Mouse (Mus musculus) liver, postnatal 0 days (tissue): ENCODE data around the gene Pom121. TPM values are rescaled to one million over a fixed set of nuclear protein-coding genes. Genes with fewer than 3 reads are reported as not detected.

ENCODE experiments used
- ATAC-seq: fragments of 200-750 bp; cut with Nextera tagmentation; 2 replicates; pipeline ENCODE4 v1.8.0; 2017; ENCODE audit warnings: mild to moderate bottlenecking, moderate library complexity
- DNase-seq: peaks from one replicate; pipeline ENCODE4 v3.0.0-alpha.2; 2016
- H3K27ac ChIP-seq: fragments of 300-500 bp; sonication (generic); 2 replicates; pipeline ENCODE4 v1.5.1; 2014; ENCODE audit warnings: antibody characterized with exemption, moderate library complexity, mild to moderate bottlenecking, low read depth
- H3K27me3 ChIP-seq: fragments of 300-500 bp; sonication (generic); 2 replicates; pipeline ENCODE4 v1.6.1; 2014; ENCODE audit warnings: low read length, control low read depth, mixed read lengths; ENCODE audit not compliant: insufficient read depth
- H3K36me3 ChIP-seq: fragments of 300-500 bp; sonication (generic); replicated peaks from 2 replicates; pipeline ENCODE4 v1.6.1; 2014; ENCODE audit warnings: mild to moderate bottlenecking, control low read depth, low read length, moderate library complexity, mixed read lengths; ENCODE audit not compliant: insufficient read depth
- H3K4me1 ChIP-seq: fragments of 300-500 bp; sonication (generic); 2 replicates; pipeline ENCODE4 v1.6.1; 2014; ENCODE audit warnings: antibody characterized with exemption, mild to moderate bottlenecking, control low read depth; ENCODE audit not compliant: insufficient read depth
- H3K4me2 ChIP-seq: fragments of 300-500 bp; sonication (generic); 2 replicates; pipeline ENCODE4 v1.6.1; 2014; ENCODE audit warnings: low read depth, mild to moderate bottlenecking, low read length, moderate library complexity, mixed read lengths
- H3K4me3 ChIP-seq: fragments of 300-500 bp; sonication (generic); 2 replicates; pipeline ENCODE4 v1.5.1; 2014; ENCODE audit warnings: low read depth, low read length
- H3K9ac ChIP-seq: fragments of 300-500 bp; sonication (generic); replicated peaks from 2 replicates; pipeline ENCODE4 v1.6.1; 2014; ENCODE audit warnings: mild to moderate bottlenecking, moderate library complexity
- H3K9me3 ChIP-seq: fragments of 300-500 bp; sonication (generic); 2 replicates; pipeline ENCODE4 v1.6.1; 2016; ENCODE audit warnings: mild to moderate bottlenecking, control low read depth, low read length, mixed read lengths
- CTCF ChIP-seq: sonication (generic); IDR thresholded peaks from 2 replicates; pipeline ENCODE4 v1.5.1; 2016; ENCODE audit warnings: antibody characterized with exemption, low read depth
- EP300 ChIP-seq: IDR thresholded peaks from 2 replicates; pipeline ENCODE4 v1.6.1; 2016; ENCODE audit warnings: antibody characterized with exemption, low read depth, mild to moderate bottlenecking
- WGBS: fragments of 180-500 bp; shearing (Covaris S2); extraction: QIAGEN DNeasy Blood & Tissue Kit; methylation state at CpG from one replicate; pipeline ENCODE4 v1.1.7; 2014; ENCODE audit not compliant: insufficient replicate concordance; 5-methylcytosine and 5-hydroxymethylcytosine counted together
- polyA plus RNA-seq: library from polyadenylated mRNA; unstranded; fragments of >200 nt; fragmentation: Nextera tagmentation; extraction: Ambion mirVana; gene quantifications from 2 replicates; pipeline ENCODE4 v1.2.1, GENCODE M21; 2015

Gene Pom121
- 3.2 and 3.5 TPM in 2 replicates for polyA plus RNA-seq

DNA sequence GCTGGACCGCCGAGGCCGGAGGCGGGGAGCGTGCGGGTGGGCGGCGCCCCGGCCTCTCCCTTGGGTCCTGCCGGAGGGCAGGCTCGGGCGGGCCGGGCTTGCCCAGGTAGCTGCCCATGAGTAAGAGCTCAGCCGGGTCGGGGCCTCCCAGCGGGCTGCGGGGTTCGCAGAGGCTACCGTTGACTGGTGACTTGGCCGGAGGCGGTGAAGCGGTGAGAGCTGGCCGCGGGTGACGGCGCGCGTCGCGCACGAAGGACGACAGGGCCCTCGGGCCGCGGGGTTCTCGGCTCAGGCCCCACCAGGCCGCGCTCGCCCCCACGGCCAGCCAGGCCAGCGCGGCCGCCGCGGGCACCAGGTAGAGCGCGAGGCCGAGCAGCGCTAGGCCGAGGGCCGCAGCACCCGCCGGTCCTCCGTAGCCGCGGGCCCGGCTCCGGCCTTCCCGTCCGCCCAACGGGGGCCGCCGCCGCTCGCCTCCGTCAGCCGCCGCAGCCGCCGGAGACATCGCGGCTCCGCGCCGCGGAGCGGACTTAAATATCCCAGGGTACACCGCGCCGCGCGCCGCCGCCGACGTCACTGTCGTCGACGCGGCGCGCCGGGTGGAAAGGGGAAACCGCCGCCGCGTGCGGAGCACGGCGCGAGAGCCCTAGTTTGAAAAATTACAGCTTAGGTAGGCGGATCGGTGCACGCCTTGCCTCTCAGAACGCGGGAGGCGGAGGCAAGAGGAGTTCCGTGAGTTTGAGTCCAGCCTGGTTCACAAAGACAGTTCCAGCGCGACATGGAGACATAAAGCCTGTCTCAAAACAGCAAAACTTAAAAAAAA, at the start of gene Pom121:
TSS of gene Pom121 (minus strand) at position 543 of the 820 bp plus-strand sequence.
- H3K9ac ChIP-seq: peak within 1 kb of the TSS; percentile 98
- H3K4me1 ChIP-seq: peaks cover 18% of the 10 kb centered on the region
- ATAC-seq (peak; percentile 95), DNase-seq (peak; percentile 89)
- H3K9me3 ChIP-seq: no peaks in the 10 kb centered on the region
- peak within 1 kb of the TSS; percentile 99 for H3K4me2 ChIP-seq
- H3K4me3 ChIP-seq: peak within 1 kb of the TSS; percentile 93
- WGBS: under 1% methylated on average over 80 of the region's 110 CpGs
- H3K27ac ChIP-seq: peak within 1 kb of the TSS; percentile 94
- H3K36me3 ChIP-seq: peaks cover 27% of the 10 kb centered on the region
- TF ChIP-seq EP300 (no peak; the same call in 1 of the 2 replicates), CTCF (no peak)
- H3K27me3 ChIP-seq: no peaks in the 10 kb centered on the region

DNA sequence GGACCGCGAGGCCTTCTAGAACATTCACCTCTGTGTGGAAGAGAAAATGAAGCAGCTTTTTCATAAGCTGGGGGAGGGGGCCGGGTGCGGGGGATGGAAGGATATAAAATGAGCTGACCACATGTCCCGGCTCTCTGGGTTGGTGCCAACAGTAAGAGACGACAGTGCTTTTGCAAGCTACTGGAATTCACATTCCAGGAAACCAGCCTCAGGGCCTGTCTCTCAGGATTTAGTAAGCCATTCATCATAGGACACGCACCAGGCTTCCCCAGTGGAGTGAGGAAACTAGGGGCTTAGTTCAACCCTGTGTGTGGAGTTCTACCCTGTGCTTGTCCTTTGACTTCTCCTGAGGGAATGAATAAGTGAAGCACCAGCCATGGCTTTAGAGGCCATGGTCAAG, 48.1 kb upstream of the Pom121 start:
- WGBS: 73% methylated on average over 7 of the region's 7 CpGs
- DNase-seq (peak; percentile 26), ATAC-seq (no peak)
- Histone ChIP-seq H3K27me3 (no peaks in the 10 kb centered on the region), H3K27ac (no peak overlapping the region; the same call in 1 of the 2 replicates), H3K4me1 (no peaks in the 10 kb centered on the region), H3K36me3 (0 out of 2 replicates have a peak, but pooled peaks cover 3% of the 10 kb centered on the region), H3K9ac (no peak overlapping the region), H3K4me2 (no peak overlapping the region), H3K4me3 (no peak overlapping the region), H3K9me3 (no peaks in the 10 kb centered on the region)
- TF ChIP-seq EP300: no peak
- TF ChIP-seq CTCF: no peak

DNA sequence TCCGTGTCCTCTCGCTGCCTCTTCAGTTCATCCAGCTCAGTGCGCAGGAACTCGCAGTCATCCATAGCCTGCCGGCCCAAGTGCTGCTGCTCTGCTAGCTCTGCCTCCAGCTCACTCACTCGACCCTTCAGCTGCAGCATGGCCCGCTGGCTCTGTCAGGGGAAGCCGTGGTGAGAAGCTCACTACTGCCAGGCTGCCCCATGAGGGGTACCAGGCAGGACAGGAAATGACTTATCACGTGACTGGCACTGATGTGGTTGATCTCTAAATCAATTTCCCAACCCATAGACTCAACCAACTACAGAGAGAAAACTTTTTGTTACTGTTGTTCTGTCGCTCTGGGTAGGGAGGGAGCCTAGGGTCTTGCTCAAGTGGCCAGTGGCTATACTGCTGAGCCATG, 40.7 kb upstream of the Pom121 start:
- no peak for TF ChIP-seq EP300
- TF ChIP-seq CTCF: no peak
- H3K4me3 ChIP-seq: no peak overlapping the region
- no peak overlapping the region for H3K4me2 ChIP-seq
- no peak overlapping the region for H3K27ac ChIP-seq
- ATAC-seq (no peak), DNase-seq (no peak)
- H3K4me1 ChIP-seq: no peaks in the 10 kb centered on the region
- no peaks in the 10 kb centered on the region for H3K9me3 ChIP-seq
- no peaks in the 10 kb centered on the region for H3K36me3 ChIP-seq
- H3K9ac ChIP-seq: no peak overlapping the region
- 77% methylated on average over 10 of the region's 10 CpGs for WGBS
- H3K27me3 ChIP-seq: no peaks in the 10 kb centered on the region

DNA sequence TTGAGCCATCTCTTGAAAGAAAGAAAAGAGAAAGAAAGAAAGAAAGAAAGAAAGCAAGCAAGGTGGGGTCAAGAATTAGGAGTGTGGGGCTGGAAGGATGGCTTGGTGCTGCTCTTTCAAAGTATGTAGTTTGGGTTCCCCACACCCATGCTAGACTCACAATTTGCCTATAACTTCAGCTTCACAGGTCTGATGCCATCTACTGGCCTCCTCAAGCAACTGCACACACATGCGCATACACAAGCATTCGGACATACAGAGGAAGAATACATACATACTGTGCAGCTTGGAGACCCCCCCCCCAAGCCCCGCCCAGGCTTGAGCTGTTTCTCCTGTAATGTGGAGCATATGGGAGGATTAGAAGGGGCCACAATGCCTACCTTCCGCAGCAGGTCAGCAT, 39.5 kb upstream of the Pom121 start:
- TF ChIP-seq EP300 (no peak), CTCF (peak; percentile 21; the same call in 1 of the 2 replicates)
- Histone ChIP-seq H3K27ac (no peak overlapping the region), H3K4me3 (no peak overlapping the region), H3K36me3 (no peaks in the 10 kb centered on the region), H3K9ac (no peak overlapping the region), H3K9me3 (no peaks in the 10 kb centered on the region), H3K27me3 (no peaks in the 10 kb centered on the region), H3K4me1 (no peaks in the 10 kb centered on the region), H3K4me2 (no peak overlapping the region)
- no peak for ATAC-seq
- no peak for DNase-seq
- 89% methylated on average over 4 of the region's 4 CpGs for WGBS

DNA sequence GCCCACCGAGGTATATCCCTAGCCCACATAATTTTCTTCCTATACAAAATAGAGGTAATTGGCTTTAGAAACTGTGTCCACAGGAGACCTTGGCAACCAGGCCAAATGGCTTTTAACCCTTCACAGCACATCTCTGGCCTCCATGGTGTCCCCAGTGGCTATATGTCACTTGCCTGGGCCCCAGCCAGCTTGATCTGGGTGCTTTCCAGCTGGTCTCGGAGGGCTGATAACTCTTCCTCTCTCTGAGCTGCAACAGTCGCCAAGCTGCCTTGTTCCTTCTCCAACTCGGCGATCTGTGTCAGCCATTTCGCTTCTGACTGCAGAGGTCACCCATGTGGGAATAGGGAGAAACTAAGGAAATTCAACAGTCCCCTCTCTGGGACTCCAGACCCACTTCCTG, 36.8 kb upstream of the Pom121 start:
- H3K27ac ChIP-seq: no peak overlapping the region

DNA sequence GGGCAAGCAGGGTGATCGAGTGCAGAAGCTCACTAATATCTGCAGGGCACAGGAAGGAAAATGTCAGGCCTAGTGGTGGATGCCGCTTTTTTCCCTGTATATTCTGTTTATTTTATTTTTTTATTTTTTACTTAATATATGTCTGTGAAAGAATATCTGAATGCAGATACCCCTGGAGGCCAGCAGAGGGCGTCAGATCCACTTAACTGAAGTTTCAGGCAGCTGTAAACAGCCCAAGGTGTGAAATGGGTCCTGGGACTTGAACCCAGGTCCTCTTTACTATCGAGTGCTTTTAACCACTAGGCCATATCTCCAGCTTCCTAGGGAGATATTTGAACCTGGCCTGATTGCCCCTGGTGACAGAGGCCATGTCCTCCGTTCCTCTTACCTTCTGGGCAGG, 34.4 kb upstream of the Pom121 start:
- no peaks in the 10 kb centered on the region for H3K4me1 ChIP-seq
- no peaks in the 10 kb centered on the region for H3K27me3 ChIP-seq
- WGBS: 58% methylated on average over 5 of the region's 5 CpGs
- no peak for TF ChIP-seq EP300
- TF ChIP-seq CTCF: peak; percentile 59
- H3K9ac ChIP-seq: no peak overlapping the region
- H3K27ac ChIP-seq: no peak overlapping the region
- H3K36me3 ChIP-seq: no peaks in the 10 kb centered on the region
- no peak overlapping the region for H3K4me2 ChIP-seq
- H3K4me3 ChIP-seq: no peak overlapping the region
- no peak for DNase-seq
- H3K9me3 ChIP-seq: no peaks in the 10 kb centered on the region
- no peak for ATAC-seq

More for the DNA sequence above, 36.8 kb upstream of the Pom121 start:
- no peak for ATAC-seq
- H3K4me1 ChIP-seq: no peaks in the 10 kb centered on the region
- WGBS: 65% methylated on average over 6 of the region's 6 CpGs
- H3K36me3 ChIP-seq: no peaks in the 10 kb centered on the region
- no peak for TF ChIP-seq CTCF
- no peak for TF ChIP-seq EP300
- no peaks in the 10 kb centered on the region for H3K27me3 ChIP-seq
- H3K4me2 ChIP-seq: no peak overlapping the region
- H3K4me3 ChIP-seq: no peak overlapping the region
- no peaks in the 10 kb centered on the region for H3K9me3 ChIP-seq
- H3K9ac ChIP-seq: no peak overlapping the region
- no peak for DNase-seq
